Comparison of ENCODE assay signal across 20 mouse cellular contexts in the genomic region with DNA sequence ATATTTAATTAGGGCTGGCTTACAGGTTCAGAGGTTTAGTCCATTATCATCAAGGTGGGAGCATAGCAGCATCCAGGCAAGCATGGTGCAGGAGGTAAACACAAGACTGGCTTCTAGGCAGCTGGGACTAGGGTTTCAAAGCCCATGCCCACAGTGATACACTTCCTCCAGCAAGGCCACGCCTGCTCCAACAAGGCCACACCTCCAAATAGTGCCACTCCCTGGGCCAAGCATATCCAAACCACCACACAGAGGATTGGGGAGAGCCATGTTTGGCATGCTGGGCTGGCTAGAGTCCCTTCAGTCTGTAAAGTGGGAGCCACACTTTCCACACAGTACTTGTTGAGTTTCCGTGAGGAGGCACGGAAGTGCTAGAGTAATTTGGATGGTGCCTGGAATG. TPM values are rescaled to one million over a fixed set of nuclear protein-coding genes. Genes with fewer than 3 reads are reported as not detected.
A peak's percentile ranks its signal among the peaks of the same experiment; 100 is the strongest.
DNase-seq lines count a peak whose midpoint lies in the region; ATAC-seq and TF ChIP-seq lines count a peak whose summit lies in the region.
"Had no signal": no experiment of that assay in that cellular context is flagged by ENCODE, and none has a peak within 500 bp of the region (broad histone marks: within the 10 kb centered on the region; RNA-seq: fewer than 3 reads in every experiment).

No protein-coding gene starts in this region.

- dilution Hi-C loops in CH12.LX (cut with MboI; ENCODE audit: extremely low pct_ligation_motif_present, extremely low pct_unique_long_range_greater_than_20kb, low sequenced_read_pairs), result no loop called here

- H3K9me3 ChIP-seq in intestine, embryonic 16.5 days (ENCODE audit: control insufficient read depth, low read length), result no peaks in the 10 kb centered on the region
- no peaks in the 10 kb centered on the region for H3K9me3 ChIP-seq in intestine, embryonic 15.5 days
- H3K9me3 ChIP-seq in CH12.LX (replicated peaks; ENCODE audit: low read length), result no peaks in the 10 kb centered on the region
- no peaks in the 10 kb centered on the region for H3K9me3 ChIP-seq in embryonic facial prominence, embryonic 10.5 days
- H3K9me3 ChIP-seq: embryonic facial prominence, embryonic 12.5 days; hindbrain, embryonic 13.5 days; megakaryocyte, embryonic 14.5 days; neural tube, embryonic 13.5 days had no signal

- H3K9ac ChIP-seq in intestine, embryonic 16.5 days (ENCODE audit: low read depth, low read length), result no peak overlapping the region
- no peak overlapping the region for H3K9ac ChIP-seq in intestine, embryonic 15.5 days
- H3K9ac ChIP-seq in CH12.LX (ENCODE audit: insufficient read depth, low read depth), result no peak overlapping the region
- H3K9ac ChIP-seq: embryonic facial prominence, embryonic 12.5 days; hindbrain, embryonic 13.5 days; neural tube, embryonic 13.5 days had no signal

- TF ChIP-seq RAD21 in CH12.LX (IDR thresholded peaks at IDR 0.05; ENCODE audit: low read depth, low read length), result no peak

- no peak overlapping the region for H3K27ac ChIP-seq in intestine, embryonic 16.5 days (ENCODE audit: low read length)
- no peak overlapping the region for H3K27ac ChIP-seq in intestine, embryonic 15.5 days
- no peak overlapping the region for H3K27ac ChIP-seq in CH12.LX (ENCODE audit: insufficient read depth, low read depth)
- H3K27ac ChIP-seq in embryonic facial prominence, embryonic 10.5 days (replicated peaks), result 0 out of 2 replicates have a peak overlapping the region, but pooled peaks have one; percentile 40
- H3K27ac ChIP-seq: embryonic facial prominence, embryonic 12.5 days; hindbrain, embryonic 13.5 days; neural tube, embryonic 13.5 days had no signal

- H3K4me3 ChIP-seq in intestine, embryonic 16.5 days (ENCODE audit: low read length), result no peak overlapping the region
- no peak overlapping the region for H3K4me3 ChIP-seq in intestine, embryonic 15.5 days (replicated peaks)
- H3K4me3 ChIP-seq in CH12.LX (replicated peaks in 1 of 3; ENCODE audit: low read depth in 2 of 3, low read length in 2 of 3, poor library complexity in 1 of 3), result no peak overlapping the region
- H3K4me3 ChIP-seq in embryonic facial prominence, embryonic 10.5 days, result no peak overlapping the region
- H3K4me3 ChIP-seq: embryonic facial prominence, embryonic 12.5 days; hindbrain, embryonic 13.5 days; megakaryocyte, embryonic 14.5 days; neural tube, embryonic 13.5 days had no signal

- H3K4me2 ChIP-seq in intestine, embryonic 16.5 days (ENCODE audit: low read depth, low read length), result no peak overlapping the region
- no peak overlapping the region for H3K4me2 ChIP-seq in intestine, embryonic 15.5 days (replicated peaks)
- no peak overlapping the region for H3K4me2 ChIP-seq in CH12.LX (ENCODE audit: insufficient read depth, low read depth, poor library complexity, severe bottlenecking)
- H3K4me2 ChIP-seq: embryonic facial prominence, embryonic 12.5 days; hindbrain, embryonic 13.5 days; neural tube, embryonic 13.5 days had no signal

- no peak for TF ChIP-seq POLR2A in CH12.LX (IDR thresholded peaks at IDR 0.05; ENCODE audit: low read depth, low read length)

- in situ Hi-C loops in CH12.LX (cut with MboI; ENCODE audit: low pct_ligation_motif_present, low pct_unique_long_range_greater_than_20kb, low sequenced_read_pairs), result no loop called here

- WGBS in intestine, embryonic 16.5 days, result 81% methylated on average over 3 of the region's 3 CpGs
- 82% methylated on average over 3 of the region's 3 CpGs for WGBS in intestine, embryonic 15.5 days
- WGBS in embryonic facial prominence, embryonic 10.5 days, result 79% methylated on average over 3 of the region's 3 CpGs

- no peak for TF ChIP-seq EP300 in CH12.LX (IDR thresholded peaks at IDR 0.05; ENCODE audit: low read length)

- DNase-seq in heart, adult 11 months, result peak; percentile 85
- DNase-seq in heart, adult 9 months (ENCODE audit: low spot score in 2 of 2), result no peak
- peak; percentile 2 for DNase-seq in CH12.LX (ENCODE audit: extremely low read depth)
- DNase-seq in embryonic facial prominence, embryonic 10.5 days (ENCODE audit: low spot score), result no peak
- no peak for DNase-seq in left cerebral cortex, postnatal 36 days (ENCODE audit: low spot score in 2 of 2)
- no peak for DNase-seq in left cerebral cortex, postnatal 4 days
- DNase-seq: adrenal gland, adult 8-10 months; cerebellum, adult 11-12 months; gastrocnemius, postnatal 25 days; kidney, adult 11 months; kidney, postnatal 4 days; lung, postnatal 10 days; right cerebral cortex, postnatal 4 days; thymus, adult 2 months had no signal

- H3K36me3 ChIP-seq in intestine, embryonic 16.5 days (ENCODE audit: control insufficient read depth, insufficient read depth, low read length), result no peaks in the 10 kb centered on the region
- no peaks in the 10 kb centered on the region for H3K36me3 ChIP-seq in intestine, embryonic 15.5 days
- H3K36me3 ChIP-seq in CH12.LX (replicated peaks in 1 of 2; ENCODE audit: control insufficient read depth in 1 of 2, insufficient read depth in 1 of 2, low read length in 1 of 2), result no peaks in the 10 kb centered on the region
- H3K36me3 ChIP-seq in embryonic facial prominence, embryonic 10.5 days (replicated peaks), result no peaks in the 10 kb centered on the region
- H3K36me3 ChIP-seq: embryonic facial prominence, embryonic 12.5 days; hindbrain, embryonic 13.5 days; neural tube, embryonic 13.5 days had no signal

- no peaks in the 10 kb centered on the region for H3K27me3 ChIP-seq in intestine, embryonic 16.5 days (replicated peaks; ENCODE audit: control insufficient read depth, insufficient read depth, low read length)
- H3K27me3 ChIP-seq in intestine, embryonic 15.5 days (replicated peaks), result no peaks in the 10 kb centered on the region
- H3K27me3 ChIP-seq in CH12.LX (replicated peaks), result no peaks in the 10 kb centered on the region
- H3K27me3 ChIP-seq in embryonic facial prominence, embryonic 10.5 days (replicated peaks; ENCODE audit: low read depth, poor library complexity, severe bottlenecking), result no peaks in the 10 kb centered on the region
- H3K27me3 ChIP-seq: embryonic facial prominence, embryonic 12.5 days; hindbrain, embryonic 13.5 days; neural tube, embryonic 13.5 days had no signal

- intact Hi-C loops in left cerebral cortex, postnatal 36 days (cut with DNase I), result no loop called here
- intact Hi-C loops in left cerebral cortex, postnatal 4 days (cut with DNase I), result no loop called here

- peak; percentile 35; the same call in 1 of the 2 replicates for ATAC-seq in intestine, embryonic 16.5 days
- no peak for ATAC-seq in intestine, embryonic 15.5 days

- TF ChIP-seq CTCF in CH12.LX (conservative IDR thresholded peaks at IDR 0.05 in 1 of 2, IDR thresholded peaks at IDR 0.05 in 1 of 2; ENCODE audit: low read depth in 2 of 2, low read length in 2 of 2), result no peak

- H3K79me2 ChIP-seq in CH12.LX (replicated peaks; ENCODE audit: control insufficient read depth, extremely low read depth, insufficient read depth, poor library complexity, severe bottlenecking), result no peaks in the 10 kb centered on the region

- H3K4me1 ChIP-seq in intestine, embryonic 16.5 days (ENCODE audit: control insufficient read depth, insufficient read depth, low read length), result peaks cover 33% of the 10 kb centered on the region
- peaks cover 31% of the 10 kb centered on the region for H3K4me1 ChIP-seq in intestine, embryonic 15.5 days (replicated peaks)
- peaks cover 5 to 9% of the 10 kb centered on the region in 2 experiments for H3K4me1 ChIP-seq in CH12.LX (ENCODE audit: control insufficient read depth in 1 of 2, insufficient read depth in 2 of 2)
- peaks cover 92% of the 10 kb centered on the region for H3K4me1 ChIP-seq in embryonic facial prominence, embryonic 10.5 days

TF ChIP-seq in CH12.LX, 34 proteins besides CTCF, POLR2A, EP300 and RAD21:
- TF ChIP-seq MAZ (IDR thresholded peaks at IDR 0.05; ENCODE audit: low read depth, low read length) (no peak), ELF1 (IDR thresholded peaks at IDR 0.05; ENCODE audit: low read depth, low read length) (no peak), ZNF384 (IDR thresholded peaks at IDR 0.05; ENCODE audit: low read depth, low read length) (no peak), ETS1 (conservative IDR thresholded peaks at IDR 0.05; ENCODE audit: low read depth, low read length) (no peak), GABPA (IDR thresholded peaks at IDR 0.05; ENCODE audit: insufficient replicate concordance, low read depth, low read length) (no peak), IRF4 (IDR thresholded peaks at IDR 0.05; ENCODE audit: low read depth, low read length) (no peak), PAX5 (IDR thresholded peaks at IDR 0.05; ENCODE audit: low read length) (no peak), CHD2 (IDR thresholded peaks at IDR 0.05; ENCODE audit: low read length) (no peak), UBTF (IDR thresholded peaks at IDR 0.05; ENCODE audit: low read depth, low read length) (no peak), MXI1 (IDR thresholded peaks at IDR 0.05; ENCODE audit: low read depth, low read length) (no peak), E2F4 (IDR thresholded peaks at IDR 0.05; ENCODE audit: insufficient replicate concordance, low read depth, low read length) (no peak), JUN (IDR thresholded peaks at IDR 0.05; ENCODE audit: insufficient read depth, low read depth, low read length) (no peak), USF2 (conservative IDR thresholded peaks at IDR 0.05; ENCODE audit: low read depth, low read length) (no peak), KAT2A (IDR thresholded peaks at IDR 0.05; ENCODE audit: insufficient replicate concordance, low read length) (no peak), CHD1 (IDR thresholded peaks at IDR 0.05; ENCODE audit: low read depth, low read length) (no peak), BHLHE40 (IDR thresholded peaks at IDR 0.05; ENCODE audit: low read depth, low read length) (no peak)
TF ChIP-seq in CH12.LX: peak in this region for 0.

RNA-seq across cellular contexts. Expression of a gene that starts 34.7 kb away (rescaled TPM):
- 17.9 and 19.2 TPM in 2 replicates for polyA plus RNA-seq in intestine, embryonic 16.5 days (2015; fragmentation: Nextera tagmentation; extraction: Ambion mirVana)
- 21.3 and 22.4 TPM in 2 replicates for polyA plus RNA-seq in intestine, embryonic 15.5 days (2015; fragmentation: Nextera tagmentation; extraction: Ambion mirVana)
- total RNA-seq in CH12.LX (2012; rRNA removed), result 0.50 and 0.59 TPM in 2 replicates
- 0.45 and 0.54 TPM in 2 replicates for total RNA-seq in CH12.LX (2014; rRNA removed)
- polyA plus RNA-seq in CH12.LX (2012; ENCODE audit: insufficient read length, low read depth), result 0.89 and 1.0 TPM in 2 replicates
- 52.1 and 59.2 TPM in 2 replicates for polyA plus RNA-seq in embryonic facial prominence, embryonic 10.5 days (2016; fragmentation: Nextera tagmentation; extraction: Ambion mirVana)
- 10 to 100 TPM; 19.4 to 23.3 TPM for total RNA-seq in left cerebral cortex, postnatal 36 days (2021)
- 100 to 1,000 TPM in 1 of 2 experiments, 10 to 100 TPM in 1; 96.4 to 101 TPM for total RNA-seq in left cerebral cortex, postnatal 4 days (2021)

Comparison
In these comparisons a context has a peak if more than half of its experiments do, and no peak if none do; other contexts are left out.
1. DNase-seq: peak in heart, adult 11 months (single experiment) and CH12.LX (single experiment); none in heart, adult 9 months (0 of 2), embryonic facial prominence, embryonic 10.5 days (single experiment), left cerebral cortex, postnatal 36 days (0 of 2) and left cerebral cortex, postnatal 4 days (single experiment).